In genomic region chr2:104179636-104180035, GRCm38 (mm10) we compare ENCODE assay signal across 30 mouse cellular contexts. TPM values are rescaled to one million over a fixed set of nuclear protein-coding genes. Genes with fewer than 3 reads are reported as not detected.
DNase-seq lines count a peak whose midpoint lies in the region; ATAC-seq and TF ChIP-seq lines count a peak whose summit lies in the region.
"Had no signal": no experiment of that assay in that cellular context is flagged by ENCODE, and none has a peak within 500 bp of the region (broad histone marks: within the 10 kb centered on the region; RNA-seq: fewer than 3 reads in every experiment).

No protein-coding gene starts in this region.

- no peak overlapping the region for H3K4me3 ChIP-seq in gastrocnemius, adult 2 months
- H3K4me3 ChIP-seq in liver, embryonic 14.5 days (ENCODE audit: insufficient read depth in 1 of 2, low read depth in 2 of 2, low read length in 2 of 2) = no peak overlapping the region
- H3K4me3 ChIP-seq in liver, postnatal 0 days (ENCODE audit: low read depth, low read length) = no peak overlapping the region
- H3K4me3 ChIP-seq: embryonic facial prominence, embryonic 12.5 days; embryonic facial prominence, embryonic 15.5 days; heart, embryonic 12.5 days; heart, embryonic 15.5 days; hindbrain, embryonic 10.5 days; hindbrain, embryonic 13.5 days had no signal

- no peaks in the 10 kb centered on the region for H3K9me3 ChIP-seq in liver, embryonic 14.5 days (ENCODE audit: control insufficient read depth, low read length)
- no peaks in the 10 kb centered on the region for H3K9me3 ChIP-seq in liver, postnatal 0 days (ENCODE audit: low read length)
- H3K9me3 ChIP-seq: embryonic facial prominence, embryonic 12.5 days; embryonic facial prominence, embryonic 15.5 days; heart, embryonic 12.5 days; heart, embryonic 15.5 days; hindbrain, embryonic 10.5 days; hindbrain, embryonic 13.5 days had no signal

- no peak overlapping the region for H3K4me2 ChIP-seq in liver, embryonic 14.5 days (ENCODE audit: low read depth)
- H3K4me2 ChIP-seq in liver, postnatal 0 days (ENCODE audit: low read depth, low read length) = no peak overlapping the region
- H3K4me2 ChIP-seq: embryonic facial prominence, embryonic 12.5 days; embryonic facial prominence, embryonic 15.5 days; heart, embryonic 12.5 days; heart, embryonic 15.5 days; hindbrain, embryonic 13.5 days had no signal

- no peaks in the 10 kb centered on the region; a peak in 1 of 4 replicates for H3K4me1 ChIP-seq in liver, embryonic 14.5 days (replicated peaks; ENCODE audit: control insufficient read depth in 2 of 2, insufficient read depth in 2 of 2, low read length in 1 of 2)
- no peaks in the 10 kb centered on the region for H3K4me1 ChIP-seq in liver, postnatal 0 days (ENCODE audit: insufficient read depth)

- H3K27me3 ChIP-seq in liver, embryonic 14.5 days (ENCODE audit: control insufficient read depth, insufficient read depth, low read length) = no peaks in the 10 kb centered on the region
- no peaks in the 10 kb centered on the region for H3K27me3 ChIP-seq in liver, postnatal 0 days (ENCODE audit: insufficient read depth, low read length)
- H3K27me3 ChIP-seq: embryonic facial prominence, embryonic 12.5 days; embryonic facial prominence, embryonic 15.5 days; heart, embryonic 12.5 days; heart, embryonic 15.5 days; hindbrain, embryonic 13.5 days had no signal

- TF ChIP-seq EP300 in liver, embryonic 14.5 days (IDR thresholded peaks at IDR 0.05; ENCODE audit: low read depth) = no peak
- TF ChIP-seq EP300 in liver, postnatal 0 days (IDR thresholded peaks at IDR 0.05; ENCODE audit: low read depth) = no peak

- peak; percentile 21; the same call in 1 of the 2 replicates for ATAC-seq in liver, embryonic 14.5 days (ENCODE audit: insufficient read depth)
- no peak; the same call in 1 of the 2 replicates for ATAC-seq in liver, postnatal 0 days
- ATAC-seq: activated CD4-positive, CD25-positive, alpha-beta regulatory T cell, adult 4 months; CD4-positive, CD25-positive, alpha-beta regulatory T cell, adult 4 months; forebrain, embryonic 14.5 days; forebrain, postnatal 0 days; hindbrain, embryonic 16.5 days; inflammation-experienced regulatory T-cells, adult 6 months had no signal

- no peak for DNase-seq in gastrocnemius, adult 2 months
- no peak for DNase-seq in gastrocnemius, postnatal 14 days
- no peak for DNase-seq in liver, embryonic 14.5 days (ENCODE audit: low read depth in 3 of 3, low spot score in 3 of 3)
- no peak for DNase-seq in liver, postnatal 0 days
- DNase-seq in induced T-regulatory cell, adult 2 months (ENCODE audit: low read depth) = peak; percentile 40
- DNase-seq in embryo, embryonic 10 days (ENCODE audit: low spot score) = no peak
- DNase-seq in cerebellum, adult 11-12 months = no peak
- DNase-seq: adrenal gland, adult 8-10 months; adrenal gland, postnatal 25 days; cerebellum, adult 18-20 months; cerebellum, adult 9-10 months; cerebellum, postnatal 14 days; forebrain, postnatal 0 days; gastrocnemius, postnatal 36 days; heart, postnatal 10 days; heart, postnatal 36 days had no signal

- no peak for TF ChIP-seq CTCF in gastrocnemius, adult 2 months (IDR thresholded peaks at IDR 0.05)
- no peak for TF ChIP-seq CTCF in liver, embryonic 14.5 days (IDR thresholded peaks at IDR 0.05; ENCODE audit: low read depth)
- no peak for TF ChIP-seq CTCF in liver, postnatal 0 days (IDR thresholded peaks at IDR 0.05; ENCODE audit: low read depth)

- intact Hi-C loops in gastrocnemius, adult 2 months (cut with DNase I) = no loop called here
- intact Hi-C loops in gastrocnemius, postnatal 14 days (cut with DNase I; ENCODE audit: low total_unique reads) = no loop called here

- H3K27ac ChIP-seq in gastrocnemius, adult 2 months = peak overlapping the region; percentile 41
- no peak overlapping the region for H3K27ac ChIP-seq in liver, embryonic 14.5 days
- no peak overlapping the region for H3K27ac ChIP-seq in liver, postnatal 0 days (ENCODE audit: low read depth)
- H3K27ac ChIP-seq: embryonic facial prominence, embryonic 12.5 days; embryonic facial prominence, embryonic 15.5 days; heart, embryonic 15.5 days; hindbrain, embryonic 10.5 days; hindbrain, embryonic 13.5 days had no signal

- no peak overlapping the region for H3K9ac ChIP-seq in liver, embryonic 14.5 days (replicated peaks)
- H3K9ac ChIP-seq in liver, postnatal 0 days (replicated peaks) = no peak overlapping the region
- H3K9ac ChIP-seq: embryonic facial prominence, embryonic 12.5 days; embryonic facial prominence, embryonic 15.5 days; forebrain, postnatal 0 days; heart, embryonic 12.5 days; heart, embryonic 15.5 days; hindbrain, embryonic 13.5 days had no signal

- H3K36me3 ChIP-seq in liver, embryonic 14.5 days (replicated peaks; ENCODE audit: control insufficient read depth, insufficient read depth, low read depth) = no peaks in the 10 kb centered on the region
- H3K36me3 ChIP-seq in liver, postnatal 0 days (replicated peaks; ENCODE audit: insufficient read depth, low read length) = no peaks in the 10 kb centered on the region
- H3K36me3 ChIP-seq: embryonic facial prominence, embryonic 12.5 days; embryonic facial prominence, embryonic 15.5 days; heart, embryonic 12.5 days; heart, embryonic 15.5 days; hindbrain, embryonic 10.5 days had no signal

- 13% methylated on average over 8 of the region's 8 CpGs for WGBS in liver, embryonic 14.5 days (ENCODE audit: insufficient replicate concordance)
- 41% methylated on average over 8 of the region's 8 CpGs for WGBS in liver, postnatal 0 days (ENCODE audit: insufficient replicate concordance)

RNA-seq across cellular contexts. Expression of gene A930018P22Rik, which starts 57.1 kb away (rescaled TPM):
- under 1 TPM; 0.39 to 0.61 TPM for total RNA-seq in gastrocnemius, adult 2 months (2021)
- 1 to 10 TPM; 1.7 to 1.8 TPM for total RNA-seq in gastrocnemius, postnatal 14 days (2021)
- 0.22 and 0.23 TPM in 2 replicates for polyA plus RNA-seq in liver, embryonic 14.5 days (2012; rRNA removed)
- polyA plus RNA-seq in liver, embryonic 14.5 days (2014; fragmentation: Nextera tagmentation; extraction: Ambion mirVana) = 0.63 and 0.93 TPM in 2 replicates
- 0.70 and 1.3 TPM in 2 replicates for polyA plus RNA-seq in liver, postnatal 0 days (2015; fragmentation: Nextera tagmentation; extraction: Ambion mirVana)
- total RNA-seq: granulocyte monocyte progenitor cell, adult 5-6 weeks had no signal
- polyA plus RNA-seq: activated CD4-positive, CD25-positive, alpha-beta regulatory T cell, adult 4 months; brain, embryonic 14.5 days; CD4-positive, CD25-positive, alpha-beta regulatory T cell, adult 4 months; embryonic facial prominence, embryonic 12.5 days; embryonic facial prominence, embryonic 15.5 days; forebrain, embryonic 11.5 days; forebrain, embryonic 14.5 days; forebrain, postnatal 0 days; hindbrain, embryonic 13.5 days; hindbrain, embryonic 16.5 days; inflammation-experienced regulatory T-cells, adult 6 months had no signal
